Mouse (Mus musculus) forebrain, embryonic 15.5 days (tissue): ENCODE measurements around the gene Fxyd4. TPM values are rescaled to one million over a fixed set of nuclear protein-coding genes. Genes with fewer than 3 reads are reported as not detected.

Experiments used
- ATAC-seq: fragments of 200-750 bp; cut with Nextera tagmentation; replicated peaks from 2 replicates; pipeline ENCODE4 v1.8.0; 2017; ENCODE audit warnings: mild to moderate bottlenecking, moderate TSS enrichment, moderate library complexity
- H3K27ac ChIP-seq: fragments of 300-500 bp; sonication (generic); replicated peaks from 2 replicates; pipeline ENCODE4 v1.5.1; 2015; ENCODE audit warnings: mild to moderate bottlenecking, inconsistent platforms
- H3K27me3 ChIP-seq: fragments of 300-500 bp; sonication (generic); 2 replicates; pipeline ENCODE4 v1.6.1; 2015; ENCODE audit warnings: inconsistent platforms
- H3K36me3 ChIP-seq: fragments of 300-500 bp; sonication (generic); 2 replicates; pipeline ENCODE4 v1.6.1; 2015; ENCODE audit warnings: mild to moderate bottlenecking, inconsistent platforms
- H3K4me1 ChIP-seq: fragments of 300-500 bp; sonication (generic); 2 replicates; pipeline ENCODE4 v1.6.1; 2015; ENCODE audit warnings: inconsistent platforms
- H3K4me2 ChIP-seq: fragments of 300-500 bp; sonication (generic); replicated peaks from 2 replicates; pipeline ENCODE4 v1.6.1; 2015; ENCODE audit warnings: mild to moderate bottlenecking, inconsistent platforms
- H3K4me3 ChIP-seq: fragments of 300-500 bp; sonication (generic); 2 replicates; pipeline ENCODE4 v1.5.1; 2015; ENCODE audit warnings: mild to moderate bottlenecking, inconsistent platforms
- H3K9ac ChIP-seq: fragments of 300-500 bp; sonication (generic); replicated peaks from 2 replicates; pipeline ENCODE4 v1.6.1; 2015; ENCODE audit warnings: mild to moderate bottlenecking, inconsistent platforms
- H3K9me3 ChIP-seq: fragments of 300-500 bp; sonication (generic); 2 replicates; pipeline ENCODE4 v1.6.1; 2016; ENCODE audit warnings: inconsistent platforms
- WGBS: fragments of 180-500 bp; shearing (Covaris S2); methylation state at CpG from one replicate; pipeline ENCODE4 v1.1.7; 2015; ENCODE audit warnings: mixed read lengths; 5-methylcytosine and 5-hydroxymethylcytosine counted together
- microRNA-seq: library from miRNA; unstranded; fragments of <30 nt; microRNA quantifications from one replicate; pipeline ENCODE4, GENCODE M21; 2016
- polyA plus RNA-seq: library from polyadenylated mRNA; unstranded; fragments of >200 nt; fragmentation: Nextera tagmentation; extraction: Ambion mirVana; gene quantifications from 2 replicates; pipeline ENCODE4 v1.2.1, GENCODE M21; 2015

Fxyd4 gene
- polyA plus RNA-seq, 1 experiment from 2014 or later = 2.0 TPM

- ATAC-seq = no peak
- no peaks in the 10 kb centered on the region for H3K27me3 ChIP-seq
- no peak within 1 kb of the TSS for H3K4me2 ChIP-seq
- no peaks in the 10 kb centered on the region for H3K9me3 ChIP-seq
- no peak within 1 kb of the TSS for H3K4me3 ChIP-seq
- H3K36me3 ChIP-seq = no peaks in the 10 kb centered on the region
- 82% methylated on average over 17 of the region's 17 CpGs for WGBS
- peaks cover 3% of the 10 kb centered on the region for H3K4me1 ChIP-seq
- no peak within 1 kb of the TSS for H3K27ac ChIP-seq
- no peak within 1 kb of the TSS for H3K9ac ChIP-seq
Observed at GRCm38 (mm10) chr6:117900126-117901080, 37.1 kb downstream of the Fxyd4 start, which contains the start of gene Hnrnpf. Hnrnpf (plus strand) TSS chr6:117900324.

- Histone ChIP-seq H3K27ac (no peak overlapping the region), H3K9ac (no peak overlapping the region), H3K4me2 (no peak overlapping the region), H3K27me3 (no peaks in the 10 kb centered on the region), H3K9me3 (no peaks in the 10 kb centered on the region), H3K36me3 (no peaks in the 10 kb centered on the region), H3K4me1 (no peaks in the 10 kb centered on the region), H3K4me3 (no peak overlapping the region)
- WGBS = 87% methylated on average over 5 of the region's 5 CpGs
- ATAC-seq = no peak
Observed at GRCm38 (mm10) chr6:117897800-117898199, 39.7 kb downstream of the Fxyd4 start.

GRCm38 (mm10) chr6:117893435-117893834 lies 44.1 kb downstream of the Fxyd4 start:
- Histone ChIP-seq H3K9me3 (no peaks in the 10 kb centered on the region), H3K9ac (no peak overlapping the region), H3K4me3 (no peak overlapping the region), H3K4me2 (no peak overlapping the region), H3K27me3 (no peaks in the 10 kb centered on the region), H3K4me1 (no peaks in the 10 kb centered on the region), H3K36me3 (no peaks in the 10 kb centered on the region), H3K27ac (no peak overlapping the region)
- 93% methylated on average over 2 of the region's 2 CpGs for WGBS
- no peak for ATAC-seq

- no peaks in the 10 kb centered on the region for H3K27me3 ChIP-seq
- H3K4me1 ChIP-seq = no peaks in the 10 kb centered on the region
- H3K4me2 ChIP-seq = no peak overlapping the region
- no peak for ATAC-seq
- H3K27ac ChIP-seq = no peak overlapping the region
- H3K9me3 ChIP-seq = no peaks in the 10 kb centered on the region
- H3K4me3 ChIP-seq = no peak overlapping the region
- H3K9ac ChIP-seq = no peak overlapping the region
- 67% methylated on average over 3 of the region's 3 CpGs for WGBS
- no peaks in the 10 kb centered on the region for H3K36me3 ChIP-seq
Observed at GRCm38 (mm10) chr6:117892386-117892785, 45.1 kb downstream of the Fxyd4 start.

- no peaks in the 10 kb centered on the region for H3K9me3 ChIP-seq
- ATAC-seq = no peak
- H3K9ac ChIP-seq = no peak overlapping the region
- no peak overlapping the region for H3K27ac ChIP-seq
- H3K36me3 ChIP-seq = no peaks in the 10 kb centered on the region
- 67% methylated on average over 14 of the region's 14 CpGs for WGBS
- no peak overlapping the region for H3K4me3 ChIP-seq
- no peaks in the 10 kb centered on the region for H3K4me1 ChIP-seq
- no peaks in the 10 kb centered on the region for H3K27me3 ChIP-seq
- no peak overlapping the region for H3K4me2 ChIP-seq
Observed at GRCm38 (mm10) chr6:117891369-117892160, 45.9 kb downstream of the Fxyd4 start.

GRCm38 (mm10) chr6:117890257-117890656 lies 47.2 kb downstream of the Fxyd4 start:
- Histone ChIP-seq H3K9ac (no peak overlapping the region), H3K27me3 (no peaks in the 10 kb centered on the region), H3K27ac (no peak overlapping the region), H3K4me1 (no peaks in the 10 kb centered on the region), H3K36me3 (no peaks in the 10 kb centered on the region), H3K4me2 (no peak overlapping the region), H3K4me3 (no peak overlapping the region), H3K9me3 (no peaks in the 10 kb centered on the region)
- no peak for ATAC-seq
- 87% methylated on average over 6 of the region's 6 CpGs for WGBS

- no peaks in the 10 kb centered on the region for H3K36me3 ChIP-seq
- H3K4me3 ChIP-seq = no peak overlapping the region
- H3K4me1 ChIP-seq = no peaks in the 10 kb centered on the region
- H3K9me3 ChIP-seq = no peaks in the 10 kb centered on the region
- ATAC-seq = no peak
- no peaks in the 10 kb centered on the region for H3K27me3 ChIP-seq
- 43% methylated on average over 2 of the region's 2 CpGs for WGBS
- no peak overlapping the region for H3K4me2 ChIP-seq
- H3K27ac ChIP-seq = no peak overlapping the region
- H3K9ac ChIP-seq = no peak overlapping the region
Observed at GRCm38 (mm10) chr6:117888642-117889096, 48.8 kb downstream of the Fxyd4 start.

GRCm38 (mm10) chr6:117888032-117888431 lies 49.5 kb downstream of the Fxyd4 start:
- H3K4me1 ChIP-seq = no peaks in the 10 kb centered on the region
- no peak overlapping the region for H3K4me2 ChIP-seq
- H3K4me3 ChIP-seq = no peak overlapping the region
- H3K9ac ChIP-seq = no peak overlapping the region
- no peak overlapping the region for H3K27ac ChIP-seq
- ATAC-seq = no peak
- no peaks in the 10 kb centered on the region for H3K9me3 ChIP-seq
- H3K36me3 ChIP-seq = no peaks in the 10 kb centered on the region
- no peaks in the 10 kb centered on the region for H3K27me3 ChIP-seq
- WGBS = 79% methylated on average over 1 of the region's 1 CpGs

- 92% methylated on average over 2 of the region's 2 CpGs for WGBS
- no peaks in the 10 kb centered on the region for H3K4me1 ChIP-seq
- H3K36me3 ChIP-seq = no peaks in the 10 kb centered on the region
- no peak overlapping the region for H3K4me3 ChIP-seq
- H3K4me2 ChIP-seq = no peak overlapping the region
- no peak for ATAC-seq
- H3K9me3 ChIP-seq = no peaks in the 10 kb centered on the region
- no peaks in the 10 kb centered on the region for H3K27me3 ChIP-seq
- H3K9ac ChIP-seq = no peak overlapping the region
- H3K27ac ChIP-seq = no peak overlapping the region
Observed at GRCm38 (mm10) chr6:117885943-117886342, 51.5 kb downstream of the Fxyd4 start.

Small RNAs within 50 kb of the gene (microRNA-seq; reads per million reads assigned to microRNA genes)
- not detected for gene Gm25535

Other genes starting within 250 kb of the Fxyd4 start
- gene Zfp637, start 96.5 kb downstream of the Fxyd4 start, polyA plus RNA-seq = 216 and 224 TPM in 2 replicates
- gene Zfp239, start 75.6 kb downstream of the Fxyd4 start, polyA plus RNA-seq = 14.3 and 16.2 TPM in 2 replicates
- 376 and 385 TPM in 2 replicates for gene Hnrnpf, start 37.4 kb downstream of the Fxyd4 start, polyA plus RNA-seq
- gene Rasgef1a, start 73.7 kb upstream of the Fxyd4 start, polyA plus RNA-seq = 3.7 and 4.1 TPM in 2 replicates
- gene Csgalnact2, start 201.4 kb upstream of the Fxyd4 start, polyA plus RNA-seq = 9.2 and 11.1 TPM in 2 replicates